ENCODE assay signal across 8 mouse cellular contexts in the genomic region with DNA sequence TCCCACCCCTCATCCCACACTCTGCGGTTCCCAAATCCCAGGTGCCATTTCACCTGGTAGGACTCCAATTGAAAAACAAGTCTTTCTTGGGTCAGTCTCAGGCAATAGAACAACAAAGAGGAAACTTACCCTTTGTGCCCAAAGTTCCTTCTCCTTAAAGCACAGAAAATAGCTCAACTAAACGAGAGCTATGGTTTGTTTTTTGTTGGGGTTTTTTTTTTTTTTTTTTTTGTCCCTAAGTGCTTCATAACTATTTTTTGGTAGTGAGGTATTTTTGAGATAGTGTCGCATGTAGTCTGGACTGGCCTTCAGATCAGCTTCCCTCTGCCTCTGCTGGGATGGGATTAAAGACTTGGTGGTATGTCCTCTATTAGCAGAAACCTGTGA. TPM values are rescaled to one million over a fixed set of nuclear protein-coding genes. Genes with fewer than 3 reads are reported as not detected.
DNase-seq lines count a peak whose midpoint lies in the region; ATAC-seq and TF ChIP-seq lines count a peak whose summit lies in the region.

No protein-coding gene starts in this region.

- DNase-seq in heart, adult 8-10 months (ENCODE audit: low spot score), result no peak
- no peak for DNase-seq in G1E (ENCODE audit: low spot score)
- no peak for DNase-seq in hindbrain, embryonic 11.5 days (ENCODE audit: low spot score)
- no peak for DNase-seq in midbrain, embryonic 11.5 days (ENCODE audit: low spot score, missing footprints)
- DNase-seq in layer of hippocampus, adult 11-12 months (ENCODE audit: low spot score), result no peak
- DNase-seq in urinary bladder, postnatal 36 days (ENCODE audit: low spot score in 2 of 2), result no peak

- H3K4me1 ChIP-seq in heart, embryonic 15.5 days (replicated peaks), result peaks cover 16% of the 10 kb centered on the region
- peaks cover 31% of the 10 kb centered on the region for H3K4me1 ChIP-seq in G1E (ENCODE audit: insufficient read depth, low read depth, low read length)
- no peaks in the 10 kb centered on the region for H3K4me1 ChIP-seq in hindbrain, embryonic 11.5 days (replicated peaks; ENCODE audit: control insufficient read depth, insufficient read depth, low read length)
- H3K4me1 ChIP-seq in midbrain, embryonic 11.5 days (ENCODE audit: control insufficient read depth, insufficient read depth, low read length), result peaks cover 4% of the 10 kb centered on the region; the same call in 1 of the 2 replicates

- H3K4me3 ChIP-seq in heart, embryonic 15.5 days, result peak overlapping the region; percentile 93
- H3K4me3 ChIP-seq in G1E (ENCODE audit: low read depth, low read length), result peak overlapping the region; percentile 79
- peak overlapping the region; percentile 74 for H3K4me3 ChIP-seq in hindbrain, embryonic 11.5 days (ENCODE audit: low read depth, low read length)
- H3K4me3 ChIP-seq in midbrain, embryonic 11.5 days (ENCODE audit: low read depth, low read length), result peak overlapping the region; percentile 69

- peaks cover 15% of the 10 kb centered on the region for H3K36me3 ChIP-seq in heart, embryonic 15.5 days
- H3K36me3 ChIP-seq in G1E (replicated peaks), result peaks cover 45% of the 10 kb centered on the region
- no peaks in the 10 kb centered on the region for H3K36me3 ChIP-seq in hindbrain, embryonic 11.5 days (ENCODE audit: control insufficient read depth, insufficient read depth, low read length)
- H3K36me3 ChIP-seq in midbrain, embryonic 11.5 days (ENCODE audit: control insufficient read depth, insufficient read depth, low read length), result peaks cover 6% of the 10 kb centered on the region

- no peaks in the 10 kb centered on the region for H3K27me3 ChIP-seq in heart, embryonic 15.5 days
- no peaks in the 10 kb centered on the region for H3K27me3 ChIP-seq in G1E (ENCODE audit: insufficient read depth, low read length)
- H3K27me3 ChIP-seq in hindbrain, embryonic 11.5 days (ENCODE audit: control insufficient read depth, insufficient read depth, low read length), result no peaks in the 10 kb centered on the region
- no peaks in the 10 kb centered on the region for H3K27me3 ChIP-seq in midbrain, embryonic 11.5 days (ENCODE audit: control insufficient read depth, insufficient read depth, low read length)

- H3K9me3 ChIP-seq in heart, embryonic 15.5 days (replicated peaks), result no peaks in the 10 kb centered on the region
- H3K9me3 ChIP-seq in G1E (replicated peaks), result no peaks in the 10 kb centered on the region
- H3K9me3 ChIP-seq in hindbrain, embryonic 11.5 days (ENCODE audit: control insufficient read depth, low read length), result no peaks in the 10 kb centered on the region
- no peaks in the 10 kb centered on the region for H3K9me3 ChIP-seq in midbrain, embryonic 11.5 days (ENCODE audit: control insufficient read depth, low read length)

- H3K9ac ChIP-seq in heart, embryonic 15.5 days, result peak overlapping the region; percentile 73
- peak overlapping the region; percentile 48 for H3K9ac ChIP-seq in hindbrain, embryonic 11.5 days (ENCODE audit: low read depth, low read length)
- peak overlapping the region; percentile 77 for H3K9ac ChIP-seq in midbrain, embryonic 11.5 days (ENCODE audit: low read length)

- no peak for TF ChIP-seq CTCF in G1E (IDR thresholded peaks at IDR 0.05; ENCODE audit: low read depth, low read length)

- ATAC-seq in heart, embryonic 15.5 days (replicated peaks; ENCODE audit: insufficient number of reproducible peaks, insufficient read depth, low FRiP score, low read depth), result no peak
- no peak for ATAC-seq in G1E (ENCODE audit: extremely low read depth, insufficient number of reproducible peaks, low FRiP score, poor library complexity, severe bottlenecking)
- no peak for ATAC-seq in hindbrain, embryonic 11.5 days (ENCODE audit: low FRiP score)
- no peak for ATAC-seq in midbrain, embryonic 11.5 days (ENCODE audit: low FRiP score)
- ATAC-seq in megakaryocyte progenitor cell, adult 5-6 weeks (replicated peaks; ENCODE audit: poor library complexity), result no peak

- H3K27ac ChIP-seq in heart, embryonic 15.5 days, result peak overlapping the region; percentile 84
- peak overlapping the region; percentile 76 for H3K27ac ChIP-seq in hindbrain, embryonic 11.5 days (ENCODE audit: low read depth, low read length)
- H3K27ac ChIP-seq in midbrain, embryonic 11.5 days (ENCODE audit: low read depth, low read length), result peak overlapping the region; percentile 83; the same call in 1 of the 2 replicates

- peak overlapping the region; percentile 79 for H3K4me2 ChIP-seq in heart, embryonic 15.5 days
- H3K4me2 ChIP-seq in hindbrain, embryonic 11.5 days (replicated peaks; ENCODE audit: low read depth, low read length), result peak overlapping the region; percentile 60
- peak overlapping the region; percentile 62 for H3K4me2 ChIP-seq in midbrain, embryonic 11.5 days

- WGBS in heart, embryonic 15.5 days, result 33% methylated on average over 3 of the region's 3 CpGs
- 43% methylated on average over 3 of the region's 3 CpGs for WGBS in hindbrain, embryonic 11.5 days
- WGBS in midbrain, embryonic 11.5 days, result 46% methylated on average over 3 of the region's 3 CpGs

RNA-seq across cellular contexts. Expression of gene Strada, which starts 7.8 kb away (rescaled TPM):
- 16.5 and 20.0 TPM in 2 replicates for polyA plus RNA-seq in heart, embryonic 15.5 days (2015; fragmentation: Nextera tagmentation; extraction: Ambion mirVana)
- 1 to 10 TPM; 4.8 to 8.5 (median 7.6) TPM for total RNA-seq in heart, adult 8-10 months (2022)
- total RNA-seq in G1E (2014; fragmentation: Nextera tagmentation), result 28.9 and 40.2 TPM in 2 replicates
- 19.5 and 21.1 TPM in 2 replicates for total RNA-seq in G1E (2017)
- 32.3 and 36.2 TPM in 2 replicates for polyA plus RNA-seq in G1E (2012)
- polyA plus RNA-seq in hindbrain, embryonic 11.5 days (2014; fragmentation: Nextera tagmentation; extraction: Ambion mirVana), result 36.4 and 44.5 TPM in 2 replicates
- polyA plus RNA-seq in midbrain, embryonic 11.5 days (2014; fragmentation: Nextera tagmentation; extraction: Ambion mirVana), result 38.4 and 40.5 TPM in 2 replicates
- 27.0 and 31.6 TPM in 2 replicates for total RNA-seq in megakaryocyte progenitor cell, adult 5-6 weeks (2015)
- total RNA-seq in megakaryocyte progenitor cell, adult 5-6 weeks (2017), result 20.1 and 21.7 TPM in 2 replicates

RNA-seq across cellular contexts. Expression of gene Ccdc47, which starts 22.0 kb away (rescaled TPM):
- polyA plus RNA-seq in heart, embryonic 15.5 days (2015; fragmentation: Nextera tagmentation; extraction: Ambion mirVana), result 87.3 and 88.2 TPM in 2 replicates
- 10 to 100 TPM; 71.6 to 93.0 (median 85.9) TPM for total RNA-seq in heart, adult 8-10 months (2022)
- total RNA-seq in G1E (2014; fragmentation: Nextera tagmentation) (78.5 and 92.2 TPM in 2 replicates), G1E (2017) (90.1 and 129 TPM in 2 replicates)
- polyA plus RNA-seq in G1E (2012), result 3.8 and 3.9 TPM in 2 replicates
- 65.7 and 72.3 TPM in 2 replicates for polyA plus RNA-seq in hindbrain, embryonic 11.5 days (2014; fragmentation: Nextera tagmentation; extraction: Ambion mirVana)
- 74.1 and 76.4 TPM in 2 replicates for polyA plus RNA-seq in midbrain, embryonic 11.5 days (2014; fragmentation: Nextera tagmentation; extraction: Ambion mirVana)
- total RNA-seq in megakaryocyte progenitor cell, adult 5-6 weeks (2015), result 41.7 and 51.3 TPM in 2 replicates
- total RNA-seq in megakaryocyte progenitor cell, adult 5-6 weeks (2017), result 138 and 195 TPM in 2 replicates

RNA-seq across cellular contexts. Expression of gene Ddx42, which starts 22.6 kb away (rescaled TPM):
- 41.1 and 47.3 TPM in 2 replicates for polyA plus RNA-seq in heart, embryonic 15.5 days (2015; fragmentation: Nextera tagmentation; extraction: Ambion mirVana)
- 10 to 100 TPM; 24.7 to 30.7 (median 27.3) TPM for total RNA-seq in heart, adult 8-10 months (2022)
- 63.7 and 71.8 TPM in 2 replicates for total RNA-seq in G1E (2014; fragmentation: Nextera tagmentation)
- 89.0 and 112 TPM in 2 replicates for total RNA-seq in G1E (2017)
- 28.4 and 50.3 TPM in 2 replicates for polyA plus RNA-seq in G1E (2012)
- 91.4 and 103 TPM in 2 replicates for polyA plus RNA-seq in hindbrain, embryonic 11.5 days (2014; fragmentation: Nextera tagmentation; extraction: Ambion mirVana)
- 105 and 110 TPM in 2 replicates for polyA plus RNA-seq in midbrain, embryonic 11.5 days (2014; fragmentation: Nextera tagmentation; extraction: Ambion mirVana)
- total RNA-seq in megakaryocyte progenitor cell, adult 5-6 weeks (2015), result 39.8 and 47.9 TPM in 2 replicates
- 68.8 and 101 TPM in 2 replicates for total RNA-seq in megakaryocyte progenitor cell, adult 5-6 weeks (2017)

RNA-seq across cellular contexts. Expression of gene Limd2, which starts 33.5 kb away (rescaled TPM):
- 75.9 and 110 TPM in 2 replicates for polyA plus RNA-seq in heart, embryonic 15.5 days (2015; fragmentation: Nextera tagmentation; extraction: Ambion mirVana)
- total RNA-seq in heart, adult 8-10 months (2022), result 1 to 10 TPM; 1.7 to 3.9 (median 3.4) TPM
- total RNA-seq in G1E (2014; fragmentation: Nextera tagmentation) (258 and 309 TPM in 2 replicates), G1E (2017) (77.5 and 94.4 TPM in 2 replicates)
- polyA plus RNA-seq in G1E (2012), result 365 and 413 TPM in 2 replicates
- polyA plus RNA-seq in hindbrain, embryonic 11.5 days (2014; fragmentation: Nextera tagmentation; extraction: Ambion mirVana), result 298 and 301 TPM in 2 replicates
- polyA plus RNA-seq in midbrain, embryonic 11.5 days (2014; fragmentation: Nextera tagmentation; extraction: Ambion mirVana), result 301 and 308 TPM in 2 replicates
- 169 and 172 TPM in 2 replicates for total RNA-seq in megakaryocyte progenitor cell, adult 5-6 weeks (2015)
- total RNA-seq in megakaryocyte progenitor cell, adult 5-6 weeks (2017), result 37.4 and 40.8 TPM in 2 replicates

RNA-seq across cellular contexts. Expression of gene Gm10840, which starts 33.5 kb away (rescaled TPM):
- polyA plus RNA-seq in heart, embryonic 15.5 days (2015; fragmentation: Nextera tagmentation; extraction: Ambion mirVana), result not detected in 2 replicates
- total RNA-seq in heart, adult 8-10 months (2022), result not detected
- not detected in 2 replicates for total RNA-seq in G1E (2014; fragmentation: Nextera tagmentation)
- not detected in 2 replicates for total RNA-seq in G1E (2017)
- polyA plus RNA-seq in G1E (2012), result not detected in 2 replicates
- not detected in 2 replicates for polyA plus RNA-seq in hindbrain, embryonic 11.5 days (2014; fragmentation: Nextera tagmentation; extraction: Ambion mirVana)
- polyA plus RNA-seq in midbrain, embryonic 11.5 days (2014; fragmentation: Nextera tagmentation; extraction: Ambion mirVana), result not detected in 2 replicates
- total RNA-seq in megakaryocyte progenitor cell, adult 5-6 weeks (2015), result 2.6 and 4.4 TPM in 2 replicates
- total RNA-seq in megakaryocyte progenitor cell, adult 5-6 weeks (2017), result not detected in 2 replicates

Comparison
In these comparisons a context has a peak if more than half of its experiments do, and no peak if none do; other contexts are left out.
1. RNA of gene Ccdc47, which starts 22.0 kb away (polyA plus RNA-seq): 87.3 to 88.2 TPM in heart, embryonic 15.5 days, 74.1 to 76.4 TPM in midbrain, embryonic 11.5 days and 65.7 to 72.3 TPM in hindbrain, embryonic 11.5 days; 3.8 to 3.9 TPM in G1E; every median in the first group is over 10 times any median in the second.
2. Peak in every context shown above with its lines, with median percentiles within 50 percentile points of each other: H3K27ac ChIP-seq, H3K4me2 ChIP-seq, H3K4me3 ChIP-seq and H3K9ac ChIP-seq.